Mouse (Mus musculus) forebrain, embryonic 16.5 days (tissue): ENCODE measurements around the gene Gm44503. TPM values are rescaled to one million over a fixed set of nuclear protein-coding genes. Genes with fewer than 3 reads are reported as not detected.

ENCODE experiments used
- ATAC-seq: fragments of 200-750 bp; cut with Nextera tagmentation; 2 replicates; pipeline ENCODE4 v1.8.0; 2017; ENCODE audit warnings: mild to moderate bottlenecking, moderate library complexity
- H3K27ac ChIP-seq: fragments of 300-500 bp; sonication (generic); 2 replicates; pipeline ENCODE4 v1.5.1; 2014; ENCODE audit warnings: low read length, control low read depth
- H3K27me3 ChIP-seq: fragments of 300-500 bp; sonication (generic); replicated peaks from 2 replicates; pipeline ENCODE4 v1.6.1; 2014; ENCODE audit warnings: low read length; ENCODE audit not compliant: control insufficient read depth, insufficient read depth
- H3K36me3 ChIP-seq: fragments of 300-500 bp; sonication (generic); 2 replicates; pipeline ENCODE4 v1.6.1; 2014; ENCODE audit not compliant: control insufficient read depth, insufficient read depth
- H3K4me1 ChIP-seq: fragments of 300-500 bp; sonication (generic); replicated peaks from 2 replicates; pipeline ENCODE4 v1.6.1; 2014; ENCODE audit warnings: low read length; ENCODE audit not compliant: control insufficient read depth, insufficient read depth
- H3K4me2 ChIP-seq: fragments of 300-500 bp; sonication (generic); 2 replicates; pipeline ENCODE4 v1.6.1; 2014; ENCODE audit warnings: mild to moderate bottlenecking, low read length, control low read depth
- H3K4me3 ChIP-seq: fragments of 300-500 bp; sonication (generic); replicated peaks from 2 replicates; pipeline ENCODE4 v1.5.1; 2014; ENCODE audit warnings: mild to moderate bottlenecking, low read length, control low read depth
- H3K9ac ChIP-seq: fragments of 300-500 bp; sonication (generic); replicated peaks from 2 replicates; pipeline ENCODE4 v1.6.1; 2014; ENCODE audit warnings: low read depth, low read length, control low read depth
- H3K9me3 ChIP-seq: fragments of 300-500 bp; sonication (generic); 2 replicates; pipeline ENCODE4 v1.6.1; 2016; ENCODE audit warnings: low read length; ENCODE audit not compliant: control insufficient read depth
- WGBS: fragments of 180-500 bp; shearing (Covaris S2); extraction: QIAGEN DNeasy Blood & Tissue Kit; methylation state at CpG from one replicate; pipeline ENCODE4 v1.1.7; 2014; 5-methylcytosine and 5-hydroxymethylcytosine counted together
- polyA plus RNA-seq: library from polyadenylated mRNA; unstranded; fragments of >200 nt; fragmentation: Nextera tagmentation; extraction: Ambion mirVana; gene quantifications from 2 replicates; pipeline ENCODE4 v1.2.1, GENCODE M21; 2015

Gm44503 gene
- polyA plus RNA-seq = not detected in 2 replicates

DNA sequence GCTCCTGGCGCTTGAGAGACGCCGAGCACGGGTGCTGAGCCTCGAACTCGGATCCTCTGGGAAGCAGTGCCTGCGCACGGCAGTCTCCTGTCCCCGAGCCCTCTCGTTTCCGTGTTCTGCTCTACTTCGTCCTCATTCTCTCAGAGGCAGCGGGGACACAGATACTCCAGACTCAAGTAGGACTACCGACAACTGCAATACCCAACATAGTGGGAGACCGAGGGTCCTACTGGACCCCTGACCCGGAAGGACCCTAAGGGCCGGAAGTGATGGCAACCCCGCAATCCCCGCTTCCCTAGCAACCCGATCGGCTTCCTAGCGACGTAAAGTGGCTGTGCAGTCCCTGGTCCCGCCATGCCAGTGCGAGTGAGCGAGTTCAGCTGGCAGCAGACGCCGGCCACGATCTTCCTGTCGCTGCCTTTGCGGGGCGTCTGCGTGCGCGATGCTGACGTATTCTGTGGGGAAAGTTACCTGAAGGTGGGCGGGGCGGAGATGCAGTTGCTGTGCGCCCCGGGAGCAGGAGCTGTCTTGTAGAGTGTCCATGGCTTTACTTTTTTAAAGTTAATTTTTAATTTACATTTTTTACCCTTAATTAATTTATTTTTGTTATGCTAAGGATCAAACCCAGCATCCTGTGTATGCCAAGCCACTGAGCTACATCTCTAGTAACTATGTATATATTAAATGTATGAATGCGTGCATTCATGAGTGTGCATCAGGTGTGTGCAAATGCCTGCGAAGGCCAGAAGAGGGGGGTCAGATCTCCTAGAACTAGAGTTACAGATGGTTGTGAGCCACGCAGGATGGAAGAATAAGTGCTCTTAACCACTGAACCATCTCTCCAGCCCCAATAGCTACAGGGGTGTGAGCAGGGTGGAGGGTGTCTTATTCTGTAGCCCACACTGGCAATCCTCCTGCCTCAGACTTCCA is at the start of gene Gm44503, which contains the start of gene Dyx1c1:
Gm44503 (plus strand) TSS at position 332 of the 930 bp plus-strand sequence.
Dyx1c1 (plus strand) TSS at position 265 of the 930 bp plus-strand sequence.
- Histone ChIP-seq H3K4me1 (peaks cover 8% of the 10 kb centered on the region), H3K4me2 (peak within 1 kb of the TSS; percentile 80), H3K4me3 (peak within 1 kb of the TSS; percentile 82), H3K27me3 (no peaks in the 10 kb centered on the region), H3K27ac (peak within 1 kb of the TSS; percentile 50), H3K9ac (peak within 1 kb of the TSS; percentile 67), H3K36me3 (no peaks in the 10 kb centered on the region), H3K9me3 (no peaks in the 10 kb centered on the region)
- ATAC-seq = peak; percentile 96
- WGBS = 2% methylated on average over 43 of the region's 43 CpGs

DNA sequence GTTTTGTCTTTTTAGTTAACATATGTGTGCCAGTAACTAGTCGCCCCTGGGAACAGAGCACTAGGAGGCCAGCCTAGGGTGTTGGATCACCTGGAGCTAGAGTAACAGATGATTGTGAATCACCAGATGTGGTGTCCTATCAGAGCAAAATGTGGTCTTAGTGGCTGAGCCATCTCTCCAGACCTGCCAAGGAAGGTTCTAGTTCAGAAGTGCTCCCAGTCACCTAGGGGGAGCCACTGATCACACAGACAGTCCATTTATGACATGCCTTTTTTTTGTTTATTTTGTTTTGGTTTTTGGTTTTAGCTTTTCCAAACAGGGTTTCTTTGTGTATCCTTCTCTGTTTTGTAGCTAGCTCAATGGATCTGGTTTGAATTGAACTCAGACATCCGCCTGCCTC is 47.3 kb upstream of the Gm44503 start:
- 81% methylated on average over 2 of the region's 2 CpGs for WGBS
- Histone ChIP-seq H3K27me3 (no peaks in the 10 kb centered on the region), H3K9ac (no peak overlapping the region), H3K9me3 (no peaks in the 10 kb centered on the region), H3K4me1 (no peaks in the 10 kb centered on the region; the same call in 1 of the 2 replicates), H3K4me2 (no peak overlapping the region), H3K4me3 (no peak overlapping the region), H3K27ac (no peak overlapping the region), H3K36me3 (no peaks in the 10 kb centered on the region)
- ATAC-seq = no peak

DNA sequence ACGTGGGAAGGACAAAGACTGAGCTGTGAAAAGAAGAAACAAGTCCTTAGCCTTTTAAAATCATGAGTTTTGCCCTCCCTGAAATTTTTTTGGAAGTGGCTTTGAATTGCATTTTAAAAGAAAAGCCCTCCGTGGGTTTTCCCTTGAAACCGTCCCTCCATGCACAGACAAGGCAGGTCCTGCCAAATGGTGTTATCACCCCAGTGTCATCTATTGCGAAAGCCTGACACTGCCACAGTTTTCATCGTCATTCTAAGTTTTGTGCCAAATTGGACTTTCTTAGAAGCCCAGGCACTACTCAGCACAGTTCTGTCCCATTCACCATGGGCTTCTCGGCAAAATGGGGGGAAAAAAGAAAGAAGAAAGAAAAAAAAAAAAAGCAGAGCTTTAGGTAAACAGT is 45.1 kb upstream of the Gm44503 start:
- 59% methylated on average over 6 of the region's 6 CpGs for WGBS
- Histone ChIP-seq H3K27ac (no peak overlapping the region), H3K4me3 (no peak overlapping the region), H3K9ac (no peak overlapping the region), H3K9me3 (no peaks in the 10 kb centered on the region), H3K4me1 (0 out of 2 replicates have a peak, but pooled peaks cover 1% of the 10 kb centered on the region), H3K4me2 (no peak overlapping the region), H3K27me3 (no peaks in the 10 kb centered on the region), H3K36me3 (no peaks in the 10 kb centered on the region)
- ATAC-seq = no peak

DNA sequence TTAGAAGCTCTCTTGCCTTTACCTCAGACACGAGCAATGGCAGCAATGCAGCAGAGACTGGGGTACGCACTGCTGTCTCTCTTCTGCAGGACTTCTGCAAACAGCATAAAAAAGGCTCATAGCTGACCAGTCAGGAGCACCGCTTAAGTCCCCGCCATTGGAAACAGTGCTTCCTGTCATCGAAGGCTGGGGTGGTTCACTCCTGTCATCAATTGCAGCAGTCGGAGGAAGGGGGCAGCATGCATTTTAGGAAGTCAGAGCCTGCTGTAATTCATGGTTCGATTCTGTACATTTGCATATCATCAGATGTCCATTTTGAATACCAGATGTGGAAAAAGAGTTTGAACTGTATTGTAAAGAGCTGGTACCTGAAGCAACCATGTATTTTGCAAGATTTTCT is 42.9 kb upstream of the Gm44503 start:
- H3K27me3 ChIP-seq = no peaks in the 10 kb centered on the region
- no peak for ATAC-seq
- H3K4me1 ChIP-seq = 0 out of 2 replicates have a peak, but pooled peaks cover 2% of the 10 kb centered on the region
- no peak overlapping the region for H3K9ac ChIP-seq
- 73% methylated on average over 7 of the region's 7 CpGs for WGBS
- no peak overlapping the region for H3K27ac ChIP-seq
- H3K4me3 ChIP-seq = no peak overlapping the region
- H3K9me3 ChIP-seq = no peaks in the 10 kb centered on the region
- H3K4me2 ChIP-seq = no peak overlapping the region
- H3K36me3 ChIP-seq = no peaks in the 10 kb centered on the region

DNA sequence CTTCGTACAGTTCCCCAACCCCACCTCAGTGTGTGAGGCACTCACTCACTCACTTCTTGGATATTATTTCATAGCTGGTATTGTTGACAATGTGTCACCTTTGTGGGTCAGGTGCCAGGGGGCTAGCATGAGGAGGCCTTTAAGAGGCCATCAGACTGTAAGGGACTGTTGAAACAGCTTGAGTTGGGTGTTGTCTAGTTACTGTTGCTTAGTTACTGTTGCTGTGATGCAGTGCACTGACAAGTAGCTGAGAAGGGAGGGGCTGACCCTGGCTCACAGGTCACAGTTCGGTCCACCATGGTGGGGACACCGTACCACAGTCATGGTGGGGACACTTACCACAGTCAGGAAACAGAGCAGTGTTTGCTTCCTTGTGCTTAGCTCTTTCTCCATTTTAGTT is 35.6 kb upstream of the Gm44503 start:
- H3K9me3 ChIP-seq = no peaks in the 10 kb centered on the region
- no peak overlapping the region for H3K4me3 ChIP-seq
- WGBS = 90% methylated on average over 3 of the region's 3 CpGs
- no peak overlapping the region for H3K4me2 ChIP-seq
- peaks cover 25% of the 10 kb centered on the region for H3K4me1 ChIP-seq
- no peak overlapping the region for H3K9ac ChIP-seq
- H3K27me3 ChIP-seq = no peaks in the 10 kb centered on the region
- no peak for ATAC-seq
- H3K36me3 ChIP-seq = no peaks in the 10 kb centered on the region
- no peak overlapping the region for H3K27ac ChIP-seq

DNA sequence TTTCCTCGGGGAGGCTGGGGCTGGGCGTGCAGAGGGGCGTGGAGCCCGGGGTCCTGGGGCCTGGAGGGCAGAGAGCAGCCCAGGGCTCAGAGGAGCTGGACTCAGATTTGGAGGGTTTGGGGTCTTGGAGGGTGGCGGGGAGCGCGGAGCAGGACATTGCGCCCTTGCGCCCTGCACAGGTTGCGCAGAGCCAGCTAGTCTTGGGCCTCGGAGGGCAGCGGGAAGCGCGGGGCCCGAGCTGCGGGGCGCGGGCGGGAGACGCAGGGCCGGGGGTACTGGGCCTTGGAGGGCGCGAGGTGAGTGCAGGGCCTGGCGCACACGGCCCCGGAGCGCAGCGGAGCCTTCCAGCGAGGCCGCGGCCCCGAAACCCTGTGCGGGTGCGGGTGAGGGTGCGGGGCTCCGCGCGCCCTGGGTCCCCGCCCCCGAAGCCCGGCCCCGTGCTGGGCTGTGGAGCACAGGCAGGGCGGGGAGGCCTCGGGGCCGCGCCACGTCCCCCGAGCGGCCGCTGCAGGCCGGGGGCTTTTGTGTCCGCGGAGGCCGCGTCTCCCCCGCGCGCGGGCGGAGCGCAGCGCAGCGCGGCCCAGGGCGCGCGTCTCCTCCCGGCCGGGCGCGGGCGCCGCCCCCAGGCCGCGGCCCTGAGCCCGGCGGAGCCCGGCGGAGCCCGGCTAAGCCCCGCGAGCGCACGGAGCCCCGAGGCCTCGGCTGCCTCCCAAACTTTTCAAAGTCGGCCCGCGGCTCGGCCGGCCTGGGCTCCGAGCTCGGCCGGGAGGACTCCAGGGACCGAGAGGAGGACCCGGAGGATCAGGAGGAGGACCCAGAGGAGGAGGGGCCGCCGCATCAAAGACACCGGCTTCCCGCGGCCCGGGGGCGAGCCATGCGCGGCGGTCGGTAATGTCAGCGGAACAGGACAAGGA is 33.4 kb upstream of the Gm44503 start, which contains the start of gene Pygo1:
Pygo1 (plus strand) TSS at position 625 of the 914 bp plus-strand sequence.
- Histone ChIP-seq H3K27ac (peak within 1 kb of the TSS; percentile 90), H3K9me3 (no peaks in the 10 kb centered on the region), H3K4me1 (peaks cover 25% of the 10 kb centered on the region), H3K4me2 (peak within 1 kb of the TSS; percentile 94), H3K4me3 (peak within 1 kb of the TSS; percentile 79), H3K9ac (peak within 1 kb of the TSS; percentile 94), H3K27me3 (no peaks in the 10 kb centered on the region), H3K36me3 (no peaks in the 10 kb centered on the region)
- peak; percentile 84 for ATAC-seq
- WGBS = under 1% methylated on average over 104 of the region's 108 CpGs

DNA sequence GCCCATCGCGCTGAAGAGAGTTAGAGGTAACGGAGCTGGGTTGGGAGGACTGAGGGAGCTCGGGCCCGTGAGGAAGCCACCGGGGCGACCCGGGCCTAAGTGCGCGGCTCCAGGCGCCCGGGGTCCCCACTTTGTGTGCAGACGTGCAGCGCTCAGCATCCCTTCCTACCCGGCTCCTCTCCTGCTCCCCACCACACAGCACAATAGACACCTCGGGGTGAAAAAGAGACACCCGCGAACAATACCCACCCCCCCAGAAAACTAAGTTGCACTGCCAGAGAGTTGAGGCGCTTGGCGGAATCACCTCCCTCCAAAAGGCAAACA is 32.8 kb upstream of the Gm44503 start:
- Histone ChIP-seq H3K27ac (peak overlapping the region; percentile 90), H3K9me3 (no peaks in the 10 kb centered on the region), H3K4me1 (peaks cover 25% of the 10 kb centered on the region), H3K27me3 (no peaks in the 10 kb centered on the region), H3K36me3 (no peaks in the 10 kb centered on the region), H3K4me3 (peak overlapping the region; percentile 79), H3K9ac (peak overlapping the region; percentile 94), H3K4me2 (peak overlapping the region; percentile 94)
- ATAC-seq = peak; percentile 73
- WGBS = under 1% methylated on average over 20 of the region's 20 CpGs

DNA sequence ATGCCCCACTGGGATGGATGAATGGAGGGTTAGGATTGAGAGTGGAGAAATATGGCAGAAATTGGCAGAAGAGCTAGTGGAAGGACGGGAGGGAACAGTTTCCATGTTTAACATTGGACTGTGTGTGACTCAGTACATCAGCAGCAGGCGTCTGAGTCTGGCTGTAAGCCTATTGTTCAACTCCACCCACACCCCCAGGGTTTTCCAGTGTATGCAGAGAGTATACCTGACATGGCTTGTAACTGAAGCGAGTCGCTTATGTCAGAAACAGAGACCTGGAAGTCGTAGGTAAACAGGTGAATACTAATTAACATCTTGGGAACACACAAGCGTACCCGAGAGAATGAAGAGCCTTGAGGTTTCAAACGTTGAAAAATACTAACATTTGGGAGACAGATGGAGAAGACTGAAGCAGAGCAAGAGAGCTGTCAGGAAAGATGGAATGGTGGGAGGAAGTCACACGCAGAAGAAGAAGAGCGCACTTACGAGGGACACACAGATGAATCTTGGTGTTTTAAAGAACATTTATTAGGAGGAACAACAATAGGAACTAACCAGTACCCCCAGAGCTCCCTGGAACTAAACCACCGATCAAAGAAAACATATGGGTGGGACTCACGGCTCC is 27.4 kb upstream of the Gm44503 start:
- H3K36me3 ChIP-seq = no peaks in the 10 kb centered on the region
- no peak overlapping the region for H3K9ac ChIP-seq
- peak; percentile 21; the same call in 1 of the 2 replicates for ATAC-seq
- no peaks in the 10 kb centered on the region for H3K27me3 ChIP-seq
- peaks cover 19% of the 10 kb centered on the region for H3K4me1 ChIP-seq
- no peak overlapping the region for H3K4me2 ChIP-seq
- no peaks in the 10 kb centered on the region for H3K9me3 ChIP-seq
- peak overlapping the region; percentile 5 for H3K27ac ChIP-seq
- 71% methylated on average over 13 of the region's 13 CpGs for WGBS
- H3K4me3 ChIP-seq = no peak overlapping the region
